Mouse (Mus musculus) gastrocnemius, postnatal 25 days (tissue): Measurements from ENCODE around the gene Arhgdia. TPM values are rescaled to one million over a fixed set of nuclear protein-coding genes. Genes with fewer than 3 reads are reported as not detected.

Experiments used
- microRNA-seq, 2 experiments: library from miRNA; unstranded; fragments of <30 nt; microRNA quantifications; one replicate each; pipeline ENCODE4 v1.2.0; 2021; ENCODE audit warnings: borderline replicate concordance in 2 of 2
- total RNA-seq, 2 experiments: library from RNA; stranded (reverse); gene quantifications; 1 replicate in 1 of 2; 2 replicates in 1 of 2; pipeline ENCODE4 v1.2.3; 2021

Gene Arhgdia
- total RNA-seq, 2 experiments from 2014 or later, result 80.1 to 95.2 TPM

Small RNA genes within 50 kb of the gene (microRNA-seq; reads per million reads assigned to microRNA genes)
- 0 reads per million in 2 experiments for gene Mir6936

Other genes with a start within 250 kb of the Arhgdia start
- gene Actg1, start 233.1 kb downstream of the Arhgdia start, total RNA-seq, result 100 to 1,000 TPM; 236 to 249 TPM
- gene Fscn2, start 220.1 kb downstream of the Arhgdia start, total RNA-seq, result under 1 TPM; 0.29 to 0.31 TPM
- gene Faap100, start 202.9 kb downstream of the Arhgdia start, total RNA-seq, result 10 to 100 TPM; 14.0 to 16.5 TPM
- gene Nploc4, start 143.9 kb downstream of the Arhgdia start, total RNA-seq, result 10 to 100 TPM; 67.9 to 72.7 TPM
- 1 to 10 TPM in 1 of 2 experiments, under 1 TPM in 1; 0.54 to 1.1 TPM for gene Tspan10, start 139.0 kb downstream of the Arhgdia start, total RNA-seq
- gene Pde6g, start 128.1 kb downstream of the Arhgdia start, total RNA-seq, result under 1 TPM in 1 of 2 experiments, not detected in 1; 0.83 TPM
- 10 to 100 TPM; 23.3 to 25.0 TPM for gene Oxld1, start 123.6 kb downstream of the Arhgdia start, total RNA-seq
- 1 to 10 TPM; 5.8 to 7.6 TPM for gene Ccdc137, start 123.5 kb downstream of the Arhgdia start, total RNA-seq
- 1 to 10 TPM; 5.2 to 9.1 TPM for gene Arl16, start 114.0 kb downstream of the Arhgdia start, total RNA-seq
- 100 to 1,000 TPM; 156 to 166 TPM for gene Mrpl12, start 97.0 kb downstream of the Arhgdia start, total RNA-seq
- gene Slc25a10, start 89.8 kb downstream of the Arhgdia start, total RNA-seq, result 1 to 10 TPM; 3.2 to 8.7 TPM
- gene Gcgr, start 50.9 kb downstream of the Arhgdia start, total RNA-seq, result under 1 TPM in 1 of 2 experiments, not detected in 1; 0.31 TPM
- 10 to 100 TPM; 21.4 to 23.7 TPM for gene Mcrip1, start 31.9 kb downstream of the Arhgdia start, total RNA-seq
- gene Ppp1r27, start 30.5 kb downstream of the Arhgdia start, total RNA-seq, result 100 to 1,000 TPM in 1 of 2 experiments, 10 to 100 TPM in 1; 92.3 to 377 TPM
- 100 to 1,000 TPM; 192 to 198 TPM for gene P4hb, start 8.4 kb downstream of the Arhgdia start, total RNA-seq
- gene Alyref, start 16.7 kb upstream of the Arhgdia start, total RNA-seq, result 10 to 100 TPM; 39.1 to 40.5 TPM
- gene Anapc11, start 16.8 kb upstream of the Arhgdia start, total RNA-seq, result 10 to 100 TPM; 50.7 to 51.6 TPM
- gene Npb, start 26.9 kb upstream of the Arhgdia start, total RNA-seq, result not detected
- gene Pcyt2, start 36.3 kb upstream of the Arhgdia start, total RNA-seq, result 10 to 100 TPM; 30.7 to 34.7 TPM
- 1 to 10 TPM; 4.3 to 7.2 TPM for gene Sirt7, start 43.6 kb upstream of the Arhgdia start, total RNA-seq
- 10 to 100 TPM; 41.8 to 47.1 TPM for gene Mafg, start 52.0 kb upstream of the Arhgdia start, total RNA-seq
- gene Pycr1, start 62.1 kb upstream of the Arhgdia start, total RNA-seq, result 1 to 10 TPM; 6.7 to 6.8 TPM
- 100 to 1,000 TPM; 121 to 134 TPM for gene Myadml2, start 66.5 kb upstream of the Arhgdia start, total RNA-seq
- gene Notum, start 79.6 kb upstream of the Arhgdia start, total RNA-seq, result under 1 TPM in 1 of 2 experiments, not detected in 1; 0.18 TPM
- 10 to 100 TPM; 25.8 to 28.8 TPM for gene Aspscr1, start 91.3 kb upstream of the Arhgdia start, total RNA-seq
- 10 to 100 TPM; 25.4 to 32.7 TPM for gene Cenpx, start 132.1 kb upstream of the Arhgdia start, total RNA-seq
- 1 to 10 TPM; 4.0 to 4.3 TPM for gene Lrrc45, start 132.3 kb upstream of the Arhgdia start, total RNA-seq
- 1 to 10 TPM; 1.2 TPM for gene Rac3, start 139.8 kb upstream of the Arhgdia start, total RNA-seq
- 1 to 10 TPM; 5.8 to 6.0 TPM for gene Dcxr, start 145.7 kb upstream of the Arhgdia start, total RNA-seq
- 10 to 100 TPM in 1 of 2 experiments, 1 to 10 TPM in 1; 9.6 to 16.9 TPM for gene Cbr2, start 150.5 kb upstream of the Arhgdia start, total RNA-seq
- gene Hmga1b, start 181.2 kb upstream of the Arhgdia start, total RNA-seq, result 10 to 100 TPM; 17.1 to 19.8 TPM
- gene Rfng, start 202.6 kb upstream of the Arhgdia start, total RNA-seq, result 10 to 100 TPM in 1 of 2 experiments, 1 to 10 TPM in 1; 9.6 to 11.0 TPM
- gene Gps1, start 202.6 kb upstream of the Arhgdia start, total RNA-seq, result 10 to 100 TPM; 50.3 to 53.0 TPM
- gene Dus1l, start 214.8 kb upstream of the Arhgdia start, total RNA-seq, result 10 to 100 TPM; 32.6 to 36.2 TPM
- 10 to 100 TPM; 11.1 to 59.9 TPM for gene Fasn, start 242.9 kb upstream of the Arhgdia start, total RNA-seq